Mouse (Mus musculus) hindbrain, embryonic 15.5 days (tissue): Measurements from ENCODE around the gene C130050O18Rik. TPM values are rescaled to one million over a fixed set of nuclear protein-coding genes. Genes with fewer than 3 reads are reported as not detected.

Experiments used
- ATAC-seq: fragments of 200-750 bp; cut with Nextera tagmentation; 2 replicates; pipeline ENCODE4 v1.8.0; 2017; ENCODE audit warnings: low read depth, moderate number of reproducible peaks, moderate TSS enrichment; ENCODE audit not compliant: low FRiP score
- H3K27ac ChIP-seq: fragments of 300-500 bp; sonication (generic); replicated peaks from 2 replicates; pipeline ENCODE4 v1.5.1; 2015; ENCODE audit warnings: mild to moderate bottlenecking, inconsistent platforms
- H3K27me3 ChIP-seq: fragments of 300-500 bp; sonication (generic); 2 replicates; pipeline ENCODE4 v1.6.1; 2015; ENCODE audit warnings: control low read depth, inconsistent platforms
- H3K36me3 ChIP-seq: fragments of 300-500 bp; sonication (generic); 2 replicates; pipeline ENCODE4 v1.6.1; 2015; ENCODE audit warnings: control low read depth, inconsistent platforms
- H3K4me1 ChIP-seq: fragments of 300-500 bp; sonication (generic); replicated peaks from 2 replicates; pipeline ENCODE4 v1.6.1; 2015; ENCODE audit warnings: control low read depth, inconsistent platforms
- H3K4me2 ChIP-seq: fragments of 300-500 bp; sonication (generic); 2 replicates; pipeline ENCODE4 v1.6.1; 2015; ENCODE audit warnings: moderate library complexity, mild to moderate bottlenecking, inconsistent platforms
- H3K4me3 ChIP-seq: fragments of 300-500 bp; sonication (generic); 2 replicates; pipeline ENCODE4 v1.5.1; 2015; ENCODE audit warnings: mild to moderate bottlenecking, inconsistent platforms
- H3K9ac ChIP-seq: fragments of 300-500 bp; sonication (generic); 2 replicates; pipeline ENCODE4 v1.6.1; 2015; ENCODE audit warnings: inconsistent platforms
- H3K9me3 ChIP-seq: fragments of 300-500 bp; sonication (generic); 2 replicates; pipeline ENCODE4 v1.6.1; 2016; ENCODE audit warnings: control low read depth, inconsistent platforms
- WGBS: fragments of 180-500 bp; shearing (Covaris S2); methylation state at CpG from one replicate; pipeline ENCODE4 v1.1.7; 2015; 5-methylcytosine and 5-hydroxymethylcytosine counted together
- polyA plus RNA-seq: library from polyadenylated mRNA; unstranded; fragments of >200 nt; fragmentation: Nextera tagmentation; extraction: Ambion mirVana; gene quantifications from 2 replicates; pipeline ENCODE4 v1.2.1, GENCODE M21; 2015

Gene C130050O18Rik
- polyA plus RNA-seq, 1 experiment from 2014 or later = 0.22 TPM

DNA sequence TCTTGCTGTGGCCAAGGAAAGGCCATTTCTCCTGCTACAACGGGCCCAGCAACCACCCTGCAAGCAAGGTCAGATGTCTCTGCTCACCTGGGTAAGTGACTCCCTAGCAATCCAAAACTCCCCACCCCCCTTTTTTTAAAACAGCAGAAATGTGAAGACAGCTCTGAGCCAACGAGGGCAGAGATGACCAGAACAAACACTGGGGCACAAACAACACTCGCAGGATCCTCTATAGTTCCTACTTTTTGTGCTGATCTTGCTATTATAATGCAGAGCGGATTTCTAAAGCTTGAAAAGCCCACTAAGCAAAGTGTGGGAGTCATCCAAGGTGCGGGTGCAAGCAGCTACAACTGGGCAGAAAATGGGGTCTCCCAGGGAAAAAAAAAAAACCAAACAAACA lies 34.0 kb upstream of the C130050O18Rik start:
- H3K36me3 ChIP-seq = no peaks in the 10 kb centered on the region
- H3K27me3 ChIP-seq = no peaks in the 10 kb centered on the region
- H3K27ac ChIP-seq = peak overlapping the region; percentile 90; the same call in 1 of the 2 replicates
- H3K9ac ChIP-seq = peak overlapping the region; percentile 95
- no peak for ATAC-seq
- no peaks in the 10 kb centered on the region for H3K9me3 ChIP-seq
- peaks cover 31% of the 10 kb centered on the region for H3K4me1 ChIP-seq
- 52% methylated on average over 5 of the region's 5 CpGs for WGBS
- peak overlapping the region; percentile 87 for H3K4me2 ChIP-seq
- peak overlapping the region; percentile 81 for H3K4me3 ChIP-seq

DNA sequence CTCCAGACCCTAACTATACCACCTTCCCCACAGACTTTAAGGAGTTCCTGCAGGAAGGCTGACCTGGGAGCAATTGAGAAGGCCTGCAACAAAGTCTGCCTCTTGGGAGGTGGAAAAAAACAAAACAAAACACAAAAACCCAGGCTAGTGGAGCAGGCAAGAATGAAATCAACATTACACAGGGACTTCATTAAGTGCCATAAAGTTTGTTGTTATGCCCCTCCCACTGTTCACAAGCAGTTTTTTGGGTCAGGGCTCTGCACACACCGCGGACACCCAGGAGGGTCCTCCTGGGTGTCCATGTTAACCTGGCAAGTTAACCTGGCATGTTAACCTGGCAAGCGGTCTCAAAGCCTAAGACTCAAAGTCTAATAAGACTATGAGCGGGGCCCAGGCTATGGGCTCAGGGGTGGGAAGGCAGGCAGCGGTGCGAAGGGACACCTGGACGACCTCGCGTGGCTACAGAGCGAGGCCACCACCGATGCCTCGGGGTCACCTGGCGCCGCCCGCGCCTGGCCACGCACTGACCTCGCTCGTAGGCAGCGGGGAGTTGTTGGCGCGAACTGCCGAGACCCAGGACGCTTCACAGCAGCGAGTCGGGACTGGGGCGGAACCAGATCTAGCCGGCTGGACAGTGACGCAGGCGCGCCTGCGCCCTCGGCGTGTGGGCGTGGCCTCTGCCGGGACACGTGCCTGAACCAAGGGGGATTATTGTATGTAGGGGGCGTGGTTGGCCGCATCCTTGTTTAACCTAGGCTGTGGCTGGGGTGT lies 33.3 kb upstream of the C130050O18Rik start:
- Histone ChIP-seq H3K9me3 (no peaks in the 10 kb centered on the region), H3K4me2 (peak overlapping the region; percentile 87), H3K9ac (peak overlapping the region; percentile 95), H3K27ac (peak overlapping the region; percentile 90), H3K4me3 (peak overlapping the region; percentile 81), H3K4me1 (peaks cover 31% of the 10 kb centered on the region), H3K36me3 (no peaks in the 10 kb centered on the region), H3K27me3 (no peaks in the 10 kb centered on the region)
- peak; percentile 94 for ATAC-seq
- 2% methylated on average over 39 of the region's 39 CpGs for WGBS

DNA sequence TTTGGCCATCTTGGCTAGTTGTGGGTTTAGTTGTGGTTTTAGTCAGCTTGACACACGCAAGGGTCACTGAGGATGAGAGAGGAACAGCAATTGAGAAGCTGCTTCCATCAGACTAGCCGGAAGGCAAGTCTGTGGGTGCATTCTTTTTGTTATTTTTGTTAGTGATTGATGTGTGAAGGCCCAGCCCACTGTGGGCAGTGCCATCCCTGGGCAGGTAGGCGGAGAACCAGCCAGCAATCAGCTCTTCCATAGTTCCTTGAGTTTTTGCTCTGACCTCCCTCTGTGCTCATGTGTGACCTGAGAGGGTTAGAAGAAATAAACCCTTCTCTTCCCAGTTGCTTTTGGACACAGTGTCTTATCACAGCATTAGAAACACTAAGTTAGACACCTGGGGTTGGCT lies 32.0 kb upstream of the C130050O18Rik start:
- ATAC-seq = no peak
- Histone ChIP-seq H3K4me2 (no peak overlapping the region), H3K36me3 (no peaks in the 10 kb centered on the region), H3K9ac (no peak overlapping the region), H3K4me3 (no peak overlapping the region), H3K4me1 (peaks cover 37% of the 10 kb centered on the region), H3K27ac (no peak overlapping the region), H3K27me3 (no peaks in the 10 kb centered on the region), H3K9me3 (no peaks in the 10 kb centered on the region)
- WGBS = 89% methylated on average over 3 of the region's 3 CpGs

DNA sequence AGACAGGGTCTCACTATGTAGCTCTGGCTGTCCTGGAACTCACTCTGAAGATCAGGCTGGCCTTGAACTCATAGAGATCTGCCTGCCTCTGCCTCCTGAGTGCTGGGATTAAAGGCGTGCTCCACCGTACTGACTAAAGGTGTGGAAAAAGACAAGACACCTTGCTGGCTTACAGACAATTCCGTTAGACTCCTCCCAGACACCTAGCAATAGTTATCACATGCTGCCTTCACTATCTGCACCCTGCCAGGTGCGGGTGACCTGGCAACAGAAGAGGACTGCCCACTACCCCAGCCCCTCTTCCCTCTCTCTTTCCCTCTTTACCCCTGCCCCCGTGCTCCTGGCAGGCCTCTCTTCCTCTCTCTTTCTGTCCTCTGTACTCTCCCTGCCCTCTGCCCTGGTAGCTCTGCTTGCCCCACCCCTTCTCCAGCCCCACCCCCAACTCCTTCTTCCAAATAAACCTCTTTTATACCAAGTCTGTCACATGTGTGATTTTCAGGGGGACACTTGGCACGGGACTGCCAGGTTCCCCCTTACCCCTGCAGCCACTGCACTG lies 31.1 kb upstream of the C130050O18Rik start:
- Histone ChIP-seq H3K36me3 (no peaks in the 10 kb centered on the region), H3K4me3 (no peak overlapping the region), H3K9ac (no peak overlapping the region), H3K27ac (no peak overlapping the region), H3K27me3 (no peaks in the 10 kb centered on the region), H3K4me2 (no peak overlapping the region), H3K4me1 (peaks cover 38% of the 10 kb centered on the region), H3K9me3 (no peaks in the 10 kb centered on the region)
- no peak for ATAC-seq
- WGBS = 86% methylated on average over 6 of the region's 6 CpGs

DNA sequence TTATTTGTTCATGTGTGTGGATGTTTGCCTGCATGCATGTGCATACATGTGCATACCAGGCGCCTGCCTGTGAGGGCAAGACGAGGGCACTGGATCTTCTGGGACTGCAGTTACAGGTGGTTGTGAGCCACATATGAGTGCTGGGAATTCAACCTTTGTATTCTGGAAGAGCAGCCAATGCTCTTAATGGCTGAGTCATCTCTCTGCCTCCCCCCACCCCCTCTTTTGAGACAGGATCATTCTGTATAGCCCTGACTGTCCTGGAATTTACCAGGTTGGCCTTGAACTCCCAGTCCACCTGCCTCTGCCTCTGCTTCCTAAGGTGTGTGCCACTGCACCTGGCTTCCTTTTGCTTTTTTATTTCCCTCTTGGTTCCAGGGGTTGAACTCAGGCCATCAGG lies 30.2 kb upstream of the C130050O18Rik start:
- H3K9me3 ChIP-seq = no peaks in the 10 kb centered on the region
- WGBS = 87% methylated on average over 2 of the region's 2 CpGs
- H3K9ac ChIP-seq = no peak overlapping the region
- H3K36me3 ChIP-seq = no peaks in the 10 kb centered on the region
- H3K4me1 ChIP-seq = peaks cover 46% of the 10 kb centered on the region
- H3K4me2 ChIP-seq = no peak overlapping the region
- H3K27me3 ChIP-seq = no peaks in the 10 kb centered on the region
- H3K4me3 ChIP-seq = no peak overlapping the region
- no peak overlapping the region for H3K27ac ChIP-seq
- ATAC-seq = no peak

DNA sequence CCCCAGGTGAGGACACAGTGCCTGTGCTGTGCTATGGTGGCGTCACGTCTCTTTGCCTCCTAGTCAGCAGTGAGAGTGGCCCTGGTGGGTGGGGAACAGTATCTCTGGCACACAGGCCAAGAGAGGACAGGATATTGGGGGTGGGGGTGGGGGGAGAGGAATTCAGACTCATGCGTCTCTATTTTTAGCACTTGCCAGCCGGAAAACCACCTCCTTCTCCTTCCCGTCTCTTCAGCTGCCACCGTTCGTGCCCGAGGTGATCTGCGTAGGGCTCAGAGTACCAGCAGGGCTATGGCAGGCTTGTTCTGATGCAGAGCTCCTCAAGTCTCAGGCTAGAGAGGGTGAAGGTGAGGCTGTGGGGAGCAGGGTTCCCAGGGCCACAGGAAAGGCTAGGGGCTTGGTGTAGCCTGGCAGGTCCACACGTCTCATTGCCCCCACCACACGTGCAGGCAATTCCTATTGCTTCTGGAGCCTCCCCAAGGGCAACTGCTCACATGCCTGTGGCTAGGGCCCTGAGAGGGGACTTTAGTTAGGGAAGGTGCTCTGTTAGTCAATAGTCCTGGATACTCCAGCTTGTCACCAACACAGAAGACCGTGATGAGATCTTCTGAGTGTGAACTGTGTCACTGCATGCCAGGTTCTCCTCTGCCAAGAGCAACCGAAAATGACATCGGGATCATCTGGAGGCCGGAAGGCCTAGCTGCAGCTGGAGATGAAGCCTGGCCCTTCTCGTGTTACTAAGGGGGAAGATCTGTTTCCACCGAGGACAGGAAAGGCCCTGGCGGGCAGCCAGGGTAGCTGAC lies 27.4 kb upstream of the C130050O18Rik start, which contains the start of gene Gpr146:
TSS of gene Gpr146 (plus strand) at position 230 of the 803 bp plus-strand sequence.
- Histone ChIP-seq H3K9ac (no peak within 1 kb of the TSS), H3K4me3 (no peak within 1 kb of the TSS), H3K9me3 (no peaks in the 10 kb centered on the region), H3K27ac (0 out of 2 replicates have a peak within 1 kb of the TSS, but pooled peaks have one; percentile 22), H3K4me2 (no peak within 1 kb of the TSS), H3K27me3 (no peaks in the 10 kb centered on the region), H3K36me3 (no peaks in the 10 kb centered on the region), H3K4me1 (peaks cover 46% of the 10 kb centered on the region)
- no peak for ATAC-seq
- 78% methylated on average over 18 of the region's 18 CpGs for WGBS

DNA sequence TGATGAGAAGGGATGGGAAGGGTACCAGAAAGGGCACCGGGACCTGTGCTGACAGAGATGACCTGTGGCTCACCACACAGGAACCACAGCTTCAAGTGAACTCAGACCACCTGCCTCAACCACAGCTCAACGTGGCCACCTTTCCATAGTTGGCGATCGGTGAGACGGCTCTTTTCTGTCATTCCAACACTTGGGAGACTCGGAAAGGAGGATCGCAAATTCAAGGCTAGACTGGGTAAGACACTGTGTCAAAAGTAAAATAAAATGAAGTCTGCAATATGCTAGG lies 26.9 kb upstream of the C130050O18Rik start:
- no peaks in the 10 kb centered on the region for H3K36me3 ChIP-seq
- no peak overlapping the region for H3K27ac ChIP-seq
- no peak overlapping the region for H3K4me2 ChIP-seq
- peaks cover 48% of the 10 kb centered on the region for H3K4me1 ChIP-seq
- no peaks in the 10 kb centered on the region for H3K27me3 ChIP-seq
- no peak for ATAC-seq
- H3K4me3 ChIP-seq = no peak overlapping the region
- WGBS = 95% methylated on average over 7 of the region's 7 CpGs
- no peak overlapping the region for H3K9ac ChIP-seq
- no peaks in the 10 kb centered on the region for H3K9me3 ChIP-seq

DNA sequence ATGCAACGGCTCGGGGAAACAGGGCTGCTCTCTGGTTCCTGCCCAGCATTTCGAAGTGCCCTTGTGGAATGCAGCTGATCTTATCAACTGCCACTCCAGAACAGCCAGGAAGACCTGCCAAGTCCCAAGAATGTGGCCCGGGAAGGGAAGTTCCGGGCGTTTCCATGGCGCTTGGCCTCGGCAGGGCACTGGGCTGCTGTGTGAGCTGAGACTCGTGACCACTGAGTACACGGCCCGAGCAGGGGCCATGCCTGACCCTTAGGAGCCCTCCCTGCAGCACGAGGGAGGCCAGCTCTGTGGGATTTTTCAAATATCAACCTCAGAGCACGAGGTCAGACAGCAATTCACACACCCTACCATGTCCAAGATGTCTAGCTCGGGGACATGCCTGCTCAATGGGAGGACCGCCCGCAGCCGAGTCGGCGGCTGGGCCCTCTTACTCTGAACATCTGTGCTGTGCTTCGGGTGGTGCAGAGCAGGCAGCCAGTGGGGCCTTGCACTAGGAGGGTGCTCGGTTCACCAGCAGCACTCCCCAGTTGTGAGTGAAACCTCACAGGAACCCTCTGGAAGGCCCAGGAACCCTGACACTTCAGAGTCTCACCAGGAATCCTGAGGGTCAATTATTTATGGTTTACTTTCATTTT lies 26.0 kb upstream of the C130050O18Rik start:
- H3K9me3 ChIP-seq = no peaks in the 10 kb centered on the region
- H3K4me2 ChIP-seq = no peak overlapping the region
- peak overlapping the region; percentile 69 for H3K27ac ChIP-seq
- H3K4me3 ChIP-seq = no peak overlapping the region
- H3K27me3 ChIP-seq = no peaks in the 10 kb centered on the region
- WGBS = 47% methylated on average over 21 of the region's 21 CpGs
- peaks cover 49% of the 10 kb centered on the region for H3K4me1 ChIP-seq
- H3K9ac ChIP-seq = no peak overlapping the region
- H3K36me3 ChIP-seq = no peaks in the 10 kb centered on the region
- no peak for ATAC-seq

DNA sequence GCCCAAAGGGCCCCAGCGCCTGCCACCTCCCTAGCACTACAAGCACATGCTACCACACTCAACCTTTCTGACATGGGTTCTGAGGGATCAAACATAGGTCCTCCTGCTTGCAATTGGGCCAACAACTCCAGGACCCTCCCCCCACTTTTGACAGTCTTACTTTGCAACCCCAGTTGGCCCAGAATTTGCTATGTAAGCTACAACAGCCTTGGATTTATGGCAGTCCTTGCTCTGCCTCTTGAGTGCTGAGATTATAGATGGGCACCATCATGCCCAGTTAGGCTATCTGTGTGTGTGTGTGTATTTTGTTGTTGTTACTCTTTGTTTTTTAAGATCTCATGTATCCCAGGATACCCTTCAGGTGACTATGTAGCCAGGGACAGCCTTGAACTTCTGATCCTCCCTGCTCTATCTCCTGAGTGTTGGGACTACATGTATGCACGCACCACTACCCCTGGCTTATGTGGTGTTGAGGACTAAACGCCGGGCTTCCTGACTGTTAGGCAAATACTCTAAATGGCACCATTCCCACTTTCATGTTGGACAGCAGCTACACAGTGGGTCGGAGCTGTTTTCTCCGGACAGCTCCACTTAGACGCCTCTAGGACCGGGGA lies 25.2 kb upstream of the C130050O18Rik start:
- no peaks in the 10 kb centered on the region for H3K36me3 ChIP-seq
- peak overlapping the region; percentile 50 for H3K4me3 ChIP-seq
- no peaks in the 10 kb centered on the region for H3K27me3 ChIP-seq
- peaks cover 49% of the 10 kb centered on the region for H3K4me1 ChIP-seq
- H3K4me2 ChIP-seq = peak overlapping the region; percentile 66
- peak overlapping the region; percentile 69 for H3K27ac ChIP-seq
- H3K9me3 ChIP-seq = no peaks in the 10 kb centered on the region
- peak overlapping the region; percentile 51 for H3K9ac ChIP-seq
- 20% methylated on average over 8 of the region's 8 CpGs for WGBS
- ATAC-seq = no peak; the same call in 1 of the 2 replicates

DNA sequence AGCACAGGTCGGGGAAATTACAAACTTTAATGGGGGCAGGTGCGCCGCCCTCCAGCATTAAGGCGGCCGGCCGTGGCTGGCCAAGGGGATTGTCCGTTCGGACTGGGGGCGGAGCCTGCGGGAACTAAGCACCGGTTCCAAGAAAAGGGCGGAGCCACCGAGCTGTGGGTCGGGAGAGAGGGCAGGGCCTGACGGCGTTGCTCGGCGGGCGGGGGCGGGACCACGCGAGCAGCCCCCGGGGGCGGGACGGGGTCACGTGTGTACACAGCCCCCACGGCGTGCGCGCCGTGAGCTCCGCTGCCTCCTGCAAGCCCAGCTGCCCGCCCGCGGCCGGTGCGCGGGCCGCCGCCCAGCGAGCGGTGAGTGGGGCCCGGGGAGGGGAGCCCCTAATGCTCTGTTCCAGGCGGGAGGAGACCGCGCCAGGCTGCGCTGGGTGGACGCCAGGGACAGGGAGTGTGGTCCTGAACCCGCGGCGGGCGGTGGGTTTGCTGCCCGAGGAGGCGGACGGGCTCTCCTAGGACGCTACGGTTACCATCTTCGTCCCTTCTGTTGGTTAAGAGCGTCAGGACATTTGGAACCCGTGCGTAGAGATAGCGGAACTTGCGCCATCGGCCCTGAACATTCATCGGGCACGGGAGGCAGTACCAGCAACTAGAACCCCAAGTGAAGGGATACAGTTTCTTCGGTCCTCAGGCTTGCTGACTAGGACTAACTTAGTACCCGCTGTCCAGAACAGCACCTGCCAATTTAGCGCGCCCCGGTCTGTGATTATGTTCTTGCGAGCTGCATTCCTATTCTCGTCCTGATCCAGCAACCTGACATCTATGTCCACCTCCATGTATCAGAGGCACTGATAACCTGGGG lies 24.5 kb upstream of the C130050O18Rik start:
- H3K9me3 ChIP-seq = no peaks in the 10 kb centered on the region
- H3K4me3 ChIP-seq = peak overlapping the region; percentile 50
- no peaks in the 10 kb centered on the region for H3K27me3 ChIP-seq
- peaks cover 49% of the 10 kb centered on the region for H3K4me1 ChIP-seq
- H3K4me2 ChIP-seq = peak overlapping the region; percentile 66
- WGBS = 1% methylated on average over 61 of the region's 73 CpGs
- peak overlapping the region; percentile 69 for H3K27ac ChIP-seq
- peak overlapping the region; percentile 51 for H3K9ac ChIP-seq
- no peaks in the 10 kb centered on the region for H3K36me3 ChIP-seq
- ATAC-seq = peak; percentile 83
